Mouse (Mus musculus) neural tube, embryonic 15.5 days (tissue): ENCODE results near the gene Prpf40a. TPM values are rescaled to one million over a fixed set of nuclear protein-coding genes. Genes with fewer than 3 reads are reported as not detected.

ENCODE experiments used
- ATAC-seq: fragments of 200-750 bp; cut with Nextera tagmentation; 2 replicates; pipeline ENCODE4 v1.8.0; 2017; ENCODE audit warnings: mild to moderate bottlenecking, moderate TSS enrichment, moderate library complexity; ENCODE audit not compliant: low FRiP score
- H3K27ac ChIP-seq: fragments of 300-500 bp; sonication (generic); replicated peaks from 2 replicates; pipeline ENCODE4 v1.5.1; 2015; ENCODE audit warnings: mild to moderate bottlenecking, inconsistent platforms
- H3K27me3 ChIP-seq: fragments of 300-500 bp; sonication (generic); replicated peaks from 2 replicates; pipeline ENCODE4 v1.6.1; 2015; ENCODE audit warnings: inconsistent platforms
- H3K36me3 ChIP-seq: fragments of 300-500 bp; sonication (generic); 2 replicates; pipeline ENCODE4 v1.6.1; 2015; ENCODE audit warnings: inconsistent platforms
- H3K4me1 ChIP-seq: fragments of 300-500 bp; sonication (generic); 2 replicates; pipeline ENCODE4 v1.6.1; 2015; ENCODE audit warnings: inconsistent platforms
- H3K4me2 ChIP-seq: fragments of 300-500 bp; sonication (generic); 2 replicates; pipeline ENCODE4 v1.6.1; 2015; ENCODE audit warnings: inconsistent platforms, mild to moderate bottlenecking, moderate library complexity
- H3K4me3 ChIP-seq: fragments of 300-500 bp; sonication (generic); replicated peaks from 2 replicates; pipeline ENCODE4 v1.5.1; 2015; ENCODE audit warnings: mild to moderate bottlenecking, inconsistent platforms
- H3K9ac ChIP-seq: fragments of 300-500 bp; sonication (generic); replicated peaks from 2 replicates; pipeline ENCODE4 v1.6.1; 2015; ENCODE audit warnings: mild to moderate bottlenecking, inconsistent platforms
- H3K9me3 ChIP-seq: fragments of 300-500 bp; sonication (generic); replicated peaks from 2 replicates; pipeline ENCODE4 v1.6.1; 2016; ENCODE audit warnings: inconsistent platforms
- WGBS: fragments of 180-500 bp; shearing (Covaris S2); methylation state at CpG from one replicate; pipeline ENCODE4 v1.1.7; 2015; ENCODE audit warnings: mixed read lengths; 5-methylcytosine and 5-hydroxymethylcytosine counted together
- polyA plus RNA-seq: library from polyadenylated mRNA; unstranded; fragments of >200 nt; fragmentation: Nextera tagmentation; extraction: Ambion mirVana; gene quantifications from 2 replicates; pipeline ENCODE4 v1.2.1, GENCODE M21; 2015

Gene Prpf40a
- polyA plus RNA-seq, 1 experiment from 2014 or later: 79.2 TPM

DNA sequence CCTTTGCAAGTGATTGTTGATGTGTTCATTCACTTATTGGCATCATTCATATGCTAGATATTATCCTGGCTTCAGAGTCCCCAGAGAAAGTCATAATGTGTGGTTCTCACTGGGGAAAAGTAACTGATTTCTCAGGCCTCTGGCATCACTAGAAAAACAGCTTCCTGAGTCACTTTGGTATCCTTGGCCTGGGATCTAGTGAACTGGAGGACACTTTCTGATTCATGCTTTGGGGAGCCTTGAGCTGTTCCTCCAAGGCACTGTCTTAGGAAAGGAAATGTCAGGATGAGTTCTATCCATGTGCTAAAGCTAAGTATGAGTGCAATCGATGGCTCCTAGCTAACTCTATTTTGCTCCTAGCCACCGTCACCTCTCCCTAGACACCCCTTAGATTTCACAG lies 88.2 kb downstream of the Prpf40a start:
- Histone ChIP-seq H3K9me3 (no peaks in the 10 kb centered on the region), H3K4me1 (0 out of 2 replicates have a peak, but pooled peaks cover 5% of the 10 kb centered on the region), H3K36me3 (peaks cover 38% of the 10 kb centered on the region), H3K27me3 (no peaks in the 10 kb centered on the region), H3K9ac (no peak overlapping the region), H3K4me2 (no peak overlapping the region), H3K27ac (no peak overlapping the region), H3K4me3 (no peak overlapping the region)
- no peak for ATAC-seq
- 86% methylated on average over 2 of the region's 2 CpGs for WGBS

DNA sequence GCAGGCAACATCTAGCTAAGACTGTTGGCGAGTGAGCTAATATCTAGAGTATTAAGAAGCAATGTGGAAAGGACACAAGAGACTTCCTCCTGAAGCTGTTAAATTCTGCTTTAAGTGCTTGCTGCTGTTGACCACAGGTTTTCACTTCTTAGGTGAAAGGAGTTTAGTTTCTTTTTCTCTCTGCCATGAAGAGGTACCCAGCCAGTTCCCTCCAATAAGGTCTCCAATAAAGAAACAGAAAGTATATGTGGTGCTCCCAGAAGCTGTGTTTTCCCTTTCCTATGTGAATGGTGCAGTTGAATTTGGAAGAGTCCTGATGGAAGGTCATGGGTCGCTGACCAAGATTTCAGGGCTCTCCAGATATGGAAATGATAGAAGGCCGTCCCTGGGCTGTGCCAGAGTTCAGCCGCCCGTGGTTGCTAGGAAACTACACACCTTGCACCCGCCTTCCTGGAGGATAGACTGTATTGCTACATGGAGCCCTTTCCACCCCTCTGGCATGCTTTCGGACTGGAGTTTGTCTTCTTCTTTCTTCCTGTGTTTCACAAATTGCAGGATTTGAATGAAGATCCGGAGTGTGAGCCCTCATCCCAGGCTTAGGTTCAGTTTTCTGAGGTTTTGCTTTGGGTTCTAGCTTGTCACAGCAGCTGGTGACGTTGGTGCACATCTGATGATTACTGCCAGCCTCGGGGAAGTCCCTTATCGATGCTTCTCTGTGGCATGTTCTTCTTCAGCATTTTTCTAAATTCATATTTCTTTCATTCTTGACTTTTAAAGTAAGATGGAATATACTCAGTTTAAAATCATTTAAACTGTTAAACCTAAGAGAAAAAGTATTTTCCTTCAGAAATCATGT lies 89.0 kb downstream of the Prpf40a start:
- Histone ChIP-seq H3K9ac (no peak overlapping the region), H3K36me3 (peaks cover 40% of the 10 kb centered on the region), H3K9me3 (no peaks in the 10 kb centered on the region), H3K4me3 (no peak overlapping the region), H3K4me2 (no peak overlapping the region), H3K27me3 (no peaks in the 10 kb centered on the region), H3K4me1 (0 out of 2 replicates have a peak, but pooled peaks cover 5% of the 10 kb centered on the region), H3K27ac (no peak overlapping the region)
- no peak for ATAC-seq
- 91% methylated on average over 11 of the region's 11 CpGs for WGBS

DNA sequence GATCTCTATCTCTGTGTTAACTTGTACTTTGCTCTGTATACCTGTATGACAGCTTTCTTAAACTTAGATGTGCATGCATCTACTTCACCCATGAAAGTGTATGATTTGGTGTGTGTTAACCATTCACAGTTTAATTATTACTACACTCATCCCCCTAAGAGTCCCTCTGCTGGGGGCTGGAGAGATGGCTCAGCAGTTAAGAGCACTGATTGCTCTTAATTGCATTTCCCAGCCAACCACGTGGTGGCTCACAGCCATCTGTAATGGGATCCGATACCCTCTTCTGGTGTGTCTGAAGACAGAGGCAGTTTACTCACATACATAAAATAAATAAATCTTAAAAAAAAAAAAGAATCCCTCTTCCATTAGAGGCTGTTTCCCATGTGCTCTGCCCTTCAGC lies 91.0 kb downstream of the Prpf40a start:
- Histone ChIP-seq H3K27ac (no peak overlapping the region), H3K27me3 (no peaks in the 10 kb centered on the region), H3K4me2 (no peak overlapping the region), H3K36me3 (peaks cover 29% of the 10 kb centered on the region), H3K9me3 (no peaks in the 10 kb centered on the region), H3K4me1 (0 out of 2 replicates have a peak, but pooled peaks cover 5% of the 10 kb centered on the region), H3K9ac (no peak overlapping the region), H3K4me3 (no peak overlapping the region)
- WGBS: 18% methylated on average over 2 of the region's 2 CpGs
- ATAC-seq: no peak

DNA sequence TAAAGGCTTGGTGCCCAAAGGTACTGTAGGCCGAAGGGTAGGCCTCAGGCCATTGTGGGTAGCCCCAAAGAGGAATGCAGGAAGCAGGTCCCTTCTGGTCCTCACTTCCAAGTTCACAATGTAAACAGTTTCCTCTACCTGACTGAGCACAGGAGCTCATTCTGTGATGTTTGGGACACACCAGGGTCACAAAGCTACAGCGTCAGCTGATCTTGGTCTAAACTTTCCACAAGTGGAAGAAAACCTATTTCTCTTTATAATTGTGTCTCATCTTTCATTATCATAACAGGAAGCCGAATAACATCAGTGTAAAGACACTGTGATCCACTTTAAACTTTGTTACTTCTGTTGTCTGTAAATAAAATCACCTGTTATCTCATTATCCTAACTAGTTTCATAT lies 95.6 kb downstream of the Prpf40a start:
- ATAC-seq: no peak
- 95% methylated on average over 3 of the region's 3 CpGs for WGBS
- no peak overlapping the region for H3K27ac ChIP-seq
- H3K9me3 ChIP-seq: no peaks in the 10 kb centered on the region
- no peaks in the 10 kb centered on the region for H3K27me3 ChIP-seq
- no peak overlapping the region for H3K4me3 ChIP-seq
- no peak overlapping the region for H3K4me2 ChIP-seq
- peaks cover 14% of the 10 kb centered on the region for H3K36me3 ChIP-seq
- 0 out of 2 replicates have a peak, but pooled peaks cover 5% of the 10 kb centered on the region for H3K4me1 ChIP-seq
- H3K9ac ChIP-seq: no peak overlapping the region

DNA sequence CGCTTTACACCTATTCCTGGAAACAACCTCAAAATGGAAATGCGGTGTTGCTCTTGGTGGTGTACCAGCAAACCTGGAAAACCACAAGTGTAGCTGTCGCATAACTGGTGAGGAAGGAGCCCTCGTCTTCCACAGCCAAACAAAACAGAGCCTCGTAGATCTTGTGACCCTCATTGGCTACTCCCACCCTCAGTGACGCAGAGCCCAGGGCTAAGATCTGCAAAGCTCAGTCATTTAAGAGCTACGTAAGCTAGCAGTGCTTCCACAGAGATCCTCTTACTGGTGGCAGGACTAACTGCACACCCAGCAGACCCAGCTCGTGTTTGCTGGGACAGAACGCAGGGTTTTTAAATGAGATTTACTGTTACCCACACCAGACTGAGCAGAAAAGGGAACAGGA lies 96.1 kb downstream of the Prpf40a start:
- H3K9me3 ChIP-seq: no peaks in the 10 kb centered on the region
- H3K27ac ChIP-seq: no peak overlapping the region
- no peak overlapping the region for H3K4me3 ChIP-seq
- no peak for ATAC-seq
- no peaks in the 10 kb centered on the region for H3K27me3 ChIP-seq
- 88% methylated on average over 9 of the region's 9 CpGs for WGBS
- no peak overlapping the region for H3K9ac ChIP-seq
- H3K4me1 ChIP-seq: 0 out of 2 replicates have a peak, but pooled peaks cover under 1% of the 10 kb centered on the region
- no peak overlapping the region for H3K4me2 ChIP-seq
- H3K36me3 ChIP-seq: peaks cover 14% of the 10 kb centered on the region

DNA sequence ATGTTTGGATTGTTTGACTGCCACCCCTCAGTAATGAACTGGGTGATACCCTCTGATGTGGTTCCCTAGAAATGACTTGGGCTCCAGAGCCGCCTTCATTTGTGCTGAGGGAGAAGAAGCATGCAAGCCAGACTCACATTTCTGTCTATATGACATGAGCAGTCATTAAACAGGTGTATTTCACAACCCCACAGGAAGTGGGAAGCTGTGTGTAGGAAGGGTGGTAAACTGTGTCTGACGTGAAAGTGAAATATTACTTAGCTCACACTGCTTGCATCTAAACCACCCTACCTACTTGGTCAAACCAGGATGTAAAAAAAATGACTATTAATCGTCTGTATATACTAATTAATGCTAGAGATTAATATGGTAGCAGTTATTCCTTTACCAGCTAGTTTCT lies 102.3 kb downstream of the Prpf40a start:
- no peak for ATAC-seq
- H3K9ac ChIP-seq: no peak overlapping the region
- H3K27me3 ChIP-seq: no peaks in the 10 kb centered on the region
- H3K4me1 ChIP-seq: no peaks in the 10 kb centered on the region
- H3K27ac ChIP-seq: no peak overlapping the region
- no peaks in the 10 kb centered on the region; the same call in 1 of the 2 replicates for H3K36me3 ChIP-seq
- 93% methylated on average over 3 of the region's 3 CpGs for WGBS
- no peak overlapping the region for H3K4me2 ChIP-seq
- H3K9me3 ChIP-seq: no peaks in the 10 kb centered on the region
- H3K4me3 ChIP-seq: no peak overlapping the region

DNA sequence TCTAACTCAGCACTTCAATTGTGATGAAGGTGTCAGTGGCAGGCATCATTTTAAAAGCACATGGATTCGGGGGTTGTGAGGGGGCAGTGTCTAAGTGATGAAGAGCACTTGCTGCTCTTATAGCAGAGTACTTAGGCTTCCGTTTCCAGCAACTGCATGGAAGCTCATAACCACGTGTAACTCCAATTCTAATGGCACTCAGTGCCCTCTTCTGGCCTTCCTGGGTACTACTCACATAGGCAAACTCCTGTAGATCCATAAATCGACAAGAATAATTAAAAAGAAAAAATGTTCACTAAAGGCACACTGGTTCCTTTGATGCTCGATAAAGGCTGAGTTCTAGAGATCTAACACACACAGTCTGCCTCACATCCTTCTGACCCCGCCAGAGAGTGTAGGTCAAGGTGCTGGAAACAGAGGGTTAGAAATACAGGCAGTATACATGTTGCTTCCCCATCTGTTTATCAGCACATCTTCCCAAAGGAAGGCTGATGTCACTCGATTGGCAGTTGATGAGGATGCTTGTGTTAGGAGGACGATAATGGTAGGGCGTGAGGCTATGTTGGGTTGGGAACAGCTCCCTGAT lies 105.4 kb downstream of the Prpf40a start:
- Histone ChIP-seq H3K36me3 (no peaks in the 10 kb centered on the region; the same call in 1 of the 2 replicates), H3K4me1 (peaks cover 8% of the 10 kb centered on the region; the same call in 1 of the 2 replicates), H3K27ac (no peak overlapping the region), H3K4me3 (no peak overlapping the region), H3K4me2 (no peak overlapping the region), H3K27me3 (no peaks in the 10 kb centered on the region), H3K9ac (no peak overlapping the region), H3K9me3 (no peaks in the 10 kb centered on the region)
- 56% methylated on average over 9 of the region's 9 CpGs for WGBS
- no peak for ATAC-seq

Other genes with a start within 250 kb of the Prpf40a start
- 26.5 and 27.9 TPM in 2 replicates for gene Arl6ip6, start 442 bp upstream of the Prpf40a start, polyA plus RNA-seq